Mouse (Mus musculus): ENCODE measurements around the gene Adam3. TPM values are rescaled to one million over a fixed set of nuclear protein-coding genes. Genes with fewer than 3 reads are reported as not detected.

Gene Adam3
- total RNA-seq (2023) = not detected

DNA sequence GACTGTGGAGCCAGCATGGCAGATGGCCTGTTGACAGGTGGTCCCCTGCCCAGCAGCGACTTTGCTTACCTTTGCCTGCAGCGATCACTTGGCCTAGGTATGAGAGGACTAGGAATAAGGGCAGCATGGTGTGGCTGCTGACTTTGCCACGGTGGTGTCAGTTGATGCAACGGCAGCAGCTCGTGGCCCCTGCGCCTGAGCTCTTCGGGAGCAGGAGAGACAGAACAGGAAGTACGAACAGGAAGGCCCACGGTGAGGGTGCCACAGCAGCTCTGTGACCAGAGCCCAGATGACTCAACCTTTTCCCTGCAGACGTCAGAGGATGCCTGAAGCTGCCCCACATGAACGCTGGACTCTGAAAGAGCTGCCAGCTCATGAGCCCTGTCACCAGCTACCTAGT lies at the start of gene Adam3:
Gene Adam3, minus strand, starts transcription at position 223 of the 400 bp plus-strand sequence.

Other genes with a start within 250 kb of the Adam3 start
- not detected for gene Adam5, start 98.5 kb upstream of the Adam3 start, total RNA-seq (2023)

Data from T-cell, adult 66 days (primary cell).